In the genomic region with DNA sequence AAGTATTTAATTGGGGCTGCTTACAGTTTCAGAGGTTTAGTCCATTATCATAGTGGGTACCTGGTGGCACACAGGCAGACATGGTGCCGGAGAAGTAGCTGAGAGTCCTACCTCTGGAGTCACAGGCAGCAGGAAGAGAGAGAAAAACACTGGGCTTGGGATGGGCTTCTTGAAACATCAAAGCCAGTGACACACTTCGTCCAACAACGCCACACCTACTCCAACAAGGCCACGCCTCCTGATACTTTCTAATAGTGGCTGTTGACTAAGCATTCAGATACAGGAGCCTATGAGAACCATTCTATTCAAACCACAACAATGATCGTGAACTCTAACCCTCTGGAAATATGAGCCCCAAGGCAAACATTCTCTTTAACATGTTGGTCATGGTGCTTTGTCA, we compare ENCODE assay signal across 25 mouse cellular contexts. TPM values are rescaled to one million over a fixed set of nuclear protein-coding genes. Genes with fewer than 3 reads are reported as not detected.
"Had no signal": no experiment of that assay in that cellular context is flagged by ENCODE, and none has a peak within 500 bp of the region (broad histone marks: within the 10 kb centered on the region; RNA-seq: fewer than 3 reads in every experiment).

No protein-coding gene starts in this region.

- H3K4me1 ChIP-seq: midbrain, embryonic 10.5 days; midbrain, embryonic 12.5 days; neural tube, embryonic 13.5 days; neural tube, embryonic 15.5 days; stomach, embryonic 15.5 days had no signal

- H3K4me3 ChIP-seq: midbrain, embryonic 10.5 days; midbrain, embryonic 12.5 days; myocyte; neural tube, embryonic 13.5 days; neural tube, embryonic 15.5 days; stomach, embryonic 15.5 days had no signal

- H3K36me3 ChIP-seq: midbrain, embryonic 10.5 days; midbrain, embryonic 12.5 days; neural tube, embryonic 13.5 days; neural tube, embryonic 15.5 days; stomach, embryonic 15.5 days had no signal

- H3K27me3 ChIP-seq: midbrain, embryonic 12.5 days; neural tube, embryonic 13.5 days; neural tube, embryonic 15.5 days; stomach, embryonic 15.5 days had no signal

- DNase-seq: lung, adult 18-20 months; lung, embryonic 14.5 days; lung, postnatal 10 days; lung, postnatal 4 days; midbrain, embryonic 14.5 days; right cerebral cortex, adult 18-20 months; right cerebral cortex, postnatal 25 days; right cerebral cortex, postnatal 4 days; spleen, adult 18-20 months; thymus, adult 18-20 months; thymus, postnatal 14 days; thymus, postnatal 36 days had no signal

- H3K27ac ChIP-seq: midbrain, embryonic 10.5 days; midbrain, embryonic 12.5 days; neural tube, embryonic 13.5 days; neural tube, embryonic 15.5 days; stomach, embryonic 15.5 days had no signal

- H3K9me3 ChIP-seq: midbrain, embryonic 10.5 days; midbrain, embryonic 12.5 days; neural tube, embryonic 13.5 days; neural tube, embryonic 15.5 days; stomach, embryonic 15.5 days had no signal

RNA-seq across cellular contexts. Expression of gene Prss48, which starts 46.6 kb away (rescaled TPM):
- total RNA-seq: megakaryocyte, adult 5-6 weeks; megakaryocyte-erythroid progenitor cell, adult 5-6 weeks had no signal
- polyA plus RNA-seq: liver, embryonic 16.5 days; midbrain, embryonic 10.5 days; midbrain, embryonic 12.5 days; midbrain, embryonic 14.5 days; midbrain, embryonic 16.5 days; myocyte; neural tube, embryonic 11.5 days; neural tube, embryonic 13.5 days; neural tube, embryonic 15.5 days; small intestine, adult 2 months; stomach, embryonic 15.5 days; thymus, postnatal 0 days had no signal
